Mouse (Mus musculus) small intestine, adult 2 months (tissue): Measurements from ENCODE around the gene Bpifa1. TPM values are rescaled to one million over a fixed set of nuclear protein-coding genes. Genes with fewer than 3 reads are reported as not detected.

Source experiments
- H3K27ac ChIP-seq: fragments of 200-500 bp; 2 replicates; pipeline ENCODE4 v1.5.1; 2012; ENCODE audit warnings: low read depth, low read length, control low read depth, inconsistent platforms; ENCODE audit not compliant: insufficient read depth
- H3K27me3 ChIP-seq: fragments of 200-500 bp; 2 replicates; pipeline ENCODE4 v1.6.1; 2012; ENCODE audit warnings: mild to moderate bottlenecking, moderate library complexity, low read length, inconsistent platforms; ENCODE audit not compliant: control insufficient read depth, insufficient read depth
- H3K36me3 ChIP-seq: fragments of 200-500 bp; 2 replicates; pipeline ENCODE4 v1.6.1; 2012; ENCODE audit warnings: mild to moderate bottlenecking, low read length, control low read depth, inconsistent platforms; ENCODE audit not compliant: control insufficient read depth, insufficient read depth
- H3K4me1 ChIP-seq: fragments of 200-500 bp; 2 replicates; pipeline ENCODE4 v1.6.1; 2012; ENCODE audit warnings: low read length, inconsistent platforms, mixed read lengths; ENCODE audit not compliant: control insufficient read depth, insufficient read depth, insufficient read length
- H3K4me3 ChIP-seq: fragments of 200-500 bp; 2 replicates; pipeline ENCODE4 v1.5.1; 2012; ENCODE audit warnings: low read depth, mild to moderate bottlenecking, control low read depth, inconsistent platforms, low read length, moderate library complexity
- CTCF ChIP-seq: fragments of 200-500 bp; IDR thresholded peaks from 2 replicates; pipeline ENCODE4 v1.5.1; 2012; ENCODE audit warnings: low read depth, mild to moderate bottlenecking, control low read depth, inconsistent platforms, low read length, moderate library complexity, mixed read lengths; ENCODE audit not compliant: insufficient replicate concordance, insufficient read length; ENCODE audit errors: extremely low read depth
- POLR2A ChIP-seq: fragments of 200-500 bp; IDR thresholded peaks from 2 replicates; pipeline ENCODE4 v1.6.1; 2012; ENCODE audit warnings: low read depth, mild to moderate bottlenecking, control low read depth, inconsistent platforms, low read length, moderate library complexity
- WGBS: fragments of 180-500 bp; shearing (Covaris S2); methylation state at CpG from one replicate; pipeline ENCODE4 v1.1.7; 2018; 5-methylcytosine and 5-hydroxymethylcytosine counted together
- polyA plus RNA-seq: library from polyadenylated mRNA; depleted of rRNA; stranded (reverse); fragments of >200 nt; gene quantifications from 2 replicates; pipeline ENCODE4 v1.2.3, GENCODE M21; 2012; rRNA removed

Bpifa1 gene
- not detected in 2 replicates for polyA plus RNA-seq

DNA sequence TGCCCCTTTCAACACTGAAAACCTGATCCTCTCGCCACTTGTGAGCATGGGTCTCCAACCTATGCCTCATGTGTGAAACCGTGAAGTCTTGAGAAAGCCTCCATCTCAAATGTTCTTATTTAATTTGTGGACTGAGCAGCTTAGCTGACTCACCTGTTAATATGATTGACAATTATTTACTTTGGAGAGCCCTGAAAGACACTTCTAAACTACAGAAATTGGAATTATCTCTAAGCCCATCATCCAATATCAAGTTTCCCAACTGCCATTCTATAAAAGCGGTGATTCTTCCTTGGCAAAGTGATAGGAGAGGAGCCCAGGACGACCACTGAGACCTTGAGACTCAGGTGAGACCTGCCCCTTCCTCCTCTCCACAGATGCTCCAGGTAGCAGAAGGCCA, at the start of gene Bpifa1:
TSS of gene Bpifa1 (plus strand) at position 301 of the 400 bp plus-strand sequence.
- TF ChIP-seq POLR2A, result no peak
- TF ChIP-seq CTCF, result no peak
- Histone ChIP-seq H3K4me1 (no peaks in the 10 kb centered on the region), H3K4me3 (no peak within 1 kb of the TSS), H3K27me3 (no peaks in the 10 kb centered on the region), H3K27ac (no peak within 1 kb of the TSS), H3K36me3 (no peaks in the 10 kb centered on the region)
- 68% methylated on average over 4 of the region's 4 CpGs for WGBS

DNA sequence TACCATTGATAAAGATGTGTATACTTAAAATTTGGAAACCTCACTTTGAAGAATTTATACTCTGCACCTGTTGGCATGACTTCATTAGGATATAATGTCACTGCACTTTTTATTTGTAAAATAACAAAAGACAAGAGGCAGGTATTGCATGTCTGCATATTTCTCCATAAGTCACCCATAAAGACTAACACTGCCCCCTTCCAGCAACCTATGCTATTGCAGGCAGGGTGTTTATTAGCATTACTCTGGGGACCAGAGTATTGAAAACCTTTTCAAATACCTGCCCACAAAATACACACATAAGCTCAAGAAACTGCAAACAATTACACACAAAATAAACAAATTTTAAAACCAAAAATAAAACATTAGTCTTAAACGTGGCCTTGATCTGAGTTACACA, 44.9 kb upstream of the Bpifa1 start:
- Histone ChIP-seq H3K4me1 (no peaks in the 10 kb centered on the region), H3K4me3 (no peak overlapping the region), H3K27ac (no peak overlapping the region), H3K27me3 (no peaks in the 10 kb centered on the region), H3K36me3 (no peaks in the 10 kb centered on the region)
- WGBS, result 33% methylated on average over 1 of the region's 1 CpGs
- no peak for TF ChIP-seq CTCF

DNA sequence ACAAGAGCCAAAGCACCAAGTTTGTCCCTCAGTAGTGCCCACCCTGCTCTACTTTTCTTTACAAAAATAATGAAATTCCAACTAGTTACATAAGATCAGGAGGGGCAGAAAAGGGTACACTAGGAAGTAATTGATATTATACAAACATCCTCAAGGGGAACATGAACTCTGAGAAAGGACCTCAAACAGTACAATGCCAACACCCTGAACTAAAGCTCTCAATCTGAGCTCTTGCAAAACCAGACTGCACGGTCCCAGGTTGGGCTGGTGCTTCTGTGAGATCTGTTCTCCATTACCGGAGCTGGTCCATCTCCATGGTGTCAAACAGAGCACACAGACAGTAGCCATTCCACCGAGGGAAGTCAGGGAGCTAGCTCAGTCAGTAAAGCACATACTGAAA, 25.3 kb upstream of the Bpifa1 start:
- no peaks in the 10 kb centered on the region for H3K4me1 ChIP-seq
- TF ChIP-seq POLR2A, result no peak
- no peak for TF ChIP-seq CTCF
- 81% methylated on average over 3 of the region's 3 CpGs for WGBS

GRCm38 (mm10) chr2:154130120-154130519, 12.6 kb upstream of the Bpifa1 start, which contains the start of gene Bpifa3:
Bpifa3 (plus strand) TSS chr2:154130336.
- no peak within 1 kb of the TSS for H3K27ac ChIP-seq
- 41% methylated on average over 2 of the region's 2 CpGs for WGBS

More for the DNA sequence above, 25.3 kb upstream of the Bpifa1 start:
- Histone ChIP-seq H3K27me3 (no peaks in the 10 kb centered on the region), H3K27ac (no peak overlapping the region), H3K36me3 (no peaks in the 10 kb centered on the region), H3K4me3 (no peak overlapping the region)

GRCm38 (mm10) chr2:154143735-154144134, 1.1 kb downstream of the Bpifa1 start:
- TF ChIP-seq POLR2A (no peak), CTCF (no peak)
- Histone ChIP-seq H3K36me3 (no peaks in the 10 kb centered on the region), H3K27me3 (no peaks in the 10 kb centered on the region), H3K4me1 (no peaks in the 10 kb centered on the region), H3K27ac (no peak overlapping the region), H3K4me3 (no peak overlapping the region)
- 63% methylated on average over 3 of the region's 3 CpGs for WGBS

More at GRCm38 (mm10) chr2:154130120-154130519, 12.6 kb upstream of the Bpifa1 start, which contains the start of gene Bpifa3:
- Histone ChIP-seq H3K4me1 (no peaks in the 10 kb centered on the region), H3K4me3 (no peak within 1 kb of the TSS), H3K27me3 (no peaks in the 10 kb centered on the region), H3K36me3 (no peaks in the 10 kb centered on the region)
- TF ChIP-seq POLR2A (no peak), CTCF (no peak)

DNA sequence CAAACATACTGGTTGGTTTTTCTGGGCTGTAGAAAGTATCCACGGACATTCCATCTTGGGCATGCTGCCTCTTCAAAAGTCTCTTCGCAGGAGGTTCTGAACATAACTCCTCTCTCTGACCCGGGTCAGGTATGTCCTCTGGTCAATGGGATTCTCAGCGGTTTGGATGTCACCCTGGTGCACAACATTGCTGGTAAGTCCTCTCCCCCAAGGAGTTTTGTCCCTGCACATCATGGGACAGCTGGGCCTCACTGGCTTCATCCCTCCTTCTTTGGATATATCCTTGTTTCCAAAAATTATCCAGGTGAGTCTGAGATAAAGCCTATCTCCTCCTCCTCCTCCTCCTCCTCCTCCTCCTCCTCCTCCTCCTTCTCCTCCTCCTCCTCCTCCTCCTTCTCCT, 4.8 kb downstream of the Bpifa1 start:
- H3K27me3 ChIP-seq, result no peaks in the 10 kb centered on the region
- 81% methylated on average over 4 of the region's 4 CpGs for WGBS
- no peak overlapping the region for H3K27ac ChIP-seq
- no peaks in the 10 kb centered on the region for H3K36me3 ChIP-seq
- no peaks in the 10 kb centered on the region for H3K4me1 ChIP-seq
- no peak overlapping the region for H3K4me3 ChIP-seq
- no peak for TF ChIP-seq POLR2A
- no peak for TF ChIP-seq CTCF

DNA sequence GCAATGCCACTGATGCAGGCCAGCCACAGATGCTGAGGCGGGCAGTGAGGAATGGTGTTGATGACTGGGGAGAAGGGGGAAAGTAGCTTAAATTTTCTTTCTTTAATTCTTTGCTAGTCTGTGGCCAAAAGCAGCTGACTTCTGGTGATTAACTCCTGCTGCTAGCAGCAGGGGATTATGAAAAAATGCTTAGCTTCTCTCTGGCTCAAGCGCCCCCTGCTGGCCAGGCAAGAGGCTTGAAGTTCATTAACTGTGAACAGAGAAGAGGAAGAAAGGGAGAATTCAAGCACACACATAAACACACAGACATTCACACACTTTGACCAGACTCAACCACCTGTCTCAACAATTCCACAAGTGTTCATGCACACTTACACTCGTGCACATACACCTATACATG, 15.8 kb downstream of the Bpifa1 start:
- Histone ChIP-seq H3K4me1 (no peaks in the 10 kb centered on the region), H3K27me3 (no peaks in the 10 kb centered on the region), H3K36me3 (no peaks in the 10 kb centered on the region), H3K27ac (no peak overlapping the region), H3K4me3 (no peak overlapping the region)
- peak; percentile 61; the same call in 1 of the 2 replicates for TF ChIP-seq CTCF
- TF ChIP-seq POLR2A, result no peak
- 40% methylated on average over 3 of the region's 3 CpGs for WGBS

DNA sequence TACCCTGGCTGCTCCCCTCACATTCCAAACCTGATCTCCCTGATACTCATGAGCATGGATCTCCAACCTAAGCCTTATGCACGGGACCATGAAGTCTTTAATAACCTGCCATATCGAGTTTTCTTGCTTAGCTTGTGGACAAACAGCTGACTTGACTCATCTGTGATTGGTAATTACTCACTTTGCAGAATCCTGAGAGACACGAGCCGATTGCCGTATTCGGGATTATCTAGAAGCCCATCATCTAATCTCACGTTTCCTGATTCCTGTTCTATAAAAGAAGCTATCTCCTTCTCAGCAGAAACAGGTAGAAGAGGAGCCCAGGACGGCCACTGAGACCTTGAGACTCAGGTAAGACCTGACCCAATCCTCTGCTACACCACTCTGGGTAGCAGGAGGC, 19.6 kb downstream of the Bpifa1 start, which contains the start of gene Bpifa5:
TSS of gene Bpifa5 (plus strand) at position 301 of the 400 bp plus-strand sequence.
- WGBS, result 73% methylated on average over 8 of the region's 8 CpGs
- H3K36me3 ChIP-seq, result no peaks in the 10 kb centered on the region
- no peaks in the 10 kb centered on the region for H3K27me3 ChIP-seq
- no peak within 1 kb of the TSS for H3K27ac ChIP-seq
- H3K4me1 ChIP-seq, result no peaks in the 10 kb centered on the region
- no peak for TF ChIP-seq CTCF
- TF ChIP-seq POLR2A, result no peak
- H3K4me3 ChIP-seq, result no peak within 1 kb of the TSS
